ENCODE assay signal across 1 mouse cellular context in genomic region chr8:122433269-122433905, GRCm38 (mm10).
TF ChIP-seq lines count a peak whose summit lies in the region.

No protein-coding gene starts in this region.

TF ChIP-seq in CH12.LX, 34 proteins besides CTCF, POLR2A, EP300 and RAD21 (continued from another document):
- peak; percentile 13; the same call in 1 of the 2 replicates for TF ChIP-seq ZC3H11A (IDR thresholded peaks at IDR 0.05; ENCODE audit: low read depth, low read length)
- no peak for TF ChIP-seq E2F4 (IDR thresholded peaks at IDR 0.05; ENCODE audit: insufficient replicate concordance, low read depth, low read length)
- peak; percentile 44; the same call in 1 of the 2 replicates for TF ChIP-seq NRF1 (IDR thresholded peaks at IDR 0.05; ENCODE audit: low read depth, low read length)
- TF ChIP-seq JUND (conservative IDR thresholded peaks at IDR 0.05; ENCODE audit: low read depth, low read length), result no peak; the same call in 1 of the 2 replicates
- TF ChIP-seq ZKSCAN1 (IDR thresholded peaks at IDR 0.05; ENCODE audit: borderline replicate concordance, low read depth, low read length), result no peak
- no peak for TF ChIP-seq UBTF (IDR thresholded peaks at IDR 0.05; ENCODE audit: low read depth, low read length)
- no peak for TF ChIP-seq KAT2A (IDR thresholded peaks at IDR 0.05; ENCODE audit: insufficient replicate concordance, low read length)
- no peak for TF ChIP-seq ZNF384 (IDR thresholded peaks at IDR 0.05; ENCODE audit: low read depth, low read length)
- TF ChIP-seq GABPA (IDR thresholded peaks at IDR 0.05; ENCODE audit: insufficient replicate concordance, low read depth, low read length), result no peak
- peak; percentile 45; the same call in 1 of the 2 replicates for TF ChIP-seq HCFC1 (IDR thresholded peaks at IDR 0.05; ENCODE audit: low read depth, low read length)
- no peak for TF ChIP-seq ZMIZ1 (IDR thresholded peaks at IDR 0.05; ENCODE audit: low read depth, low read length)
- no peak for TF ChIP-seq POLR2AphosphoS2 (IDR thresholded peaks at IDR 0.05; ENCODE audit: low read depth, low read length)
- TF ChIP-seq MAZ (IDR thresholded peaks at IDR 0.05; ENCODE audit: low read depth, low read length), result peak; percentile 94
- TF ChIP-seq MEF2A (IDR thresholded peaks at IDR 0.05; ENCODE audit: borderline replicate concordance, low read depth, low read length), result no peak
- no peak for TF ChIP-seq USF1 (IDR thresholded peaks at IDR 0.05; ENCODE audit: low read depth, low read length)
- no peak; the same call in 1 of the 2 replicates for TF ChIP-seq MXI1 (IDR thresholded peaks at IDR 0.05; ENCODE audit: low read depth, low read length)
TF ChIP-seq in CH12.LX: peak in this region for 11.
